Mouse (Mus musculus): ENCODE results near the gene Mia3.

GRCm38 (mm10) chr1:183345817-183346195, 23.5 kb downstream of the Mia3 start:
- no peak for TF ChIP-seq CTCF (IDR thresholded peaks at IDR 0.05; ENCODE audit: borderline replicate concordance, insufficient read depth, low read depth, low read length)
- no peak for TF ChIP-seq POLR2A (IDR thresholded peaks at IDR 0.05; ENCODE audit: borderline replicate concordance, insufficient read depth, low read length)

Data from cerebellum, adult 2 months (tissue).